Mouse (Mus musculus): ENCODE measurements around the gene Bbof1. TPM values are rescaled to one million over a fixed set of nuclear protein-coding genes. Genes with fewer than 3 reads are reported as not detected.

Bbof1 gene
- polyA plus RNA-seq, 1 experiment from 2014 or later: 0.94 TPM

- Histone ChIP-seq H3K27ac (replicated peaks) (peak within 1 kb of the TSS; percentile 79), H3K4me1 (peaks cover 23% of the 10 kb centered on the region), H3K27me3 (ENCODE audit: low read depth, poor library complexity, severe bottlenecking) (peaks cover 4% of the 10 kb centered on the region; the same call in 1 of the 2 replicates), H3K4me3 (peak within 1 kb of the TSS; percentile 84), H3K36me3 (0 out of 2 replicates have a peak, but pooled peaks cover 3% of the 10 kb centered on the region), H3K9me3 (replicated peaks) (no peaks in the 10 kb centered on the region)
- peak; percentile 95 for DNase-seq (ENCODE audit: low spot score)
- under 1% methylated on average over 49 of the region's 49 CpGs for WGBS
These were observed 42.1 kb downstream of the Bbof1 start, which contains the start of the genes Aldh6a1 and Lin52 for GRCm38 (mm10) chr12:84450718-84451646. Gene Aldh6a1 (minus strand): TSS chr12:84451004. Gene Lin52 (plus strand): TSS chr12:84451422.

GRCm38 (mm10) chr12:84451801-84452200 is 42.9 kb downstream of the Bbof1 start:
- DNase-seq (ENCODE audit: low spot score): no peak
- H3K36me3 ChIP-seq: peaks cover 6% of the 10 kb centered on the region
- H3K4me1 ChIP-seq: peaks cover 23% of the 10 kb centered on the region
- WGBS: 3% methylated on average over 11 of the region's 11 CpGs
- H3K4me3 ChIP-seq: peak overlapping the region; percentile 84
- H3K27me3 ChIP-seq (ENCODE audit: low read depth, poor library complexity, severe bottlenecking): peaks cover 4% of the 10 kb centered on the region; the same call in 1 of the 2 replicates
- peak overlapping the region; percentile 79 for H3K27ac ChIP-seq (replicated peaks)
- no peaks in the 10 kb centered on the region for H3K9me3 ChIP-seq (replicated peaks)

GRCm38 (mm10) chr12:84456911-84457310 is 48.0 kb downstream of the Bbof1 start:
- DNase-seq (ENCODE audit: low spot score): no peak
- no peaks in the 10 kb centered on the region for H3K27me3 ChIP-seq (ENCODE audit: low read depth, poor library complexity, severe bottlenecking)
- peaks cover 13% of the 10 kb centered on the region for H3K4me1 ChIP-seq
- no peak overlapping the region for H3K27ac ChIP-seq (replicated peaks)
- H3K4me3 ChIP-seq: no peak overlapping the region
- no peaks in the 10 kb centered on the region for H3K9me3 ChIP-seq (replicated peaks)
- WGBS: 91% methylated on average over 3 of the region's 3 CpGs
- H3K36me3 ChIP-seq: peaks cover 42% of the 10 kb centered on the region

DNA sequence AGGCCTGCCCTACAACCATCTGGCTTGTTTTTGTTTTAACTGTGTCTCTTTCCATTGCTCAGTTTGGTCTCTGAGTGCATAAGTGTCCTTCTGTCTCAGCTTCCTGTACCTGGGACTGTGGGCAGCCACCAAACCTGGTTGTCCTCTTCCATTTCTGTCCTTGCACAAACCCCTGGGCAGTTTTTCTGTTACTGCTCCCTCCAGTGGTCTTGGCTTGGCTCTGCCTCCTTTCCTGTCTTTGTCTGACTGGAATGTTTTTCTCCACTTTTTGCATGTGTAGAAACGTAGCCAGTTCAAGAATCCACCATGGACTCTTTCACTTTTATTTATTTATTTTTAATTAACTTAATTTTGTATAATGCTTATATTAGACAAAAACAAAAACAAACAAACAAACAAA is 51.0 kb downstream of the Bbof1 start:
- no peak overlapping the region for H3K27ac ChIP-seq (replicated peaks)
- H3K4me1 ChIP-seq: no peaks in the 10 kb centered on the region
- no peaks in the 10 kb centered on the region for H3K27me3 ChIP-seq (ENCODE audit: low read depth, poor library complexity, severe bottlenecking)
- peaks cover 68% of the 10 kb centered on the region for H3K36me3 ChIP-seq
- no peaks in the 10 kb centered on the region for H3K9me3 ChIP-seq (replicated peaks)
- DNase-seq (ENCODE audit: low spot score): no peak
- WGBS: 66% methylated on average over 1 of the region's 1 CpGs
- H3K4me3 ChIP-seq: no peak overlapping the region

DNA sequence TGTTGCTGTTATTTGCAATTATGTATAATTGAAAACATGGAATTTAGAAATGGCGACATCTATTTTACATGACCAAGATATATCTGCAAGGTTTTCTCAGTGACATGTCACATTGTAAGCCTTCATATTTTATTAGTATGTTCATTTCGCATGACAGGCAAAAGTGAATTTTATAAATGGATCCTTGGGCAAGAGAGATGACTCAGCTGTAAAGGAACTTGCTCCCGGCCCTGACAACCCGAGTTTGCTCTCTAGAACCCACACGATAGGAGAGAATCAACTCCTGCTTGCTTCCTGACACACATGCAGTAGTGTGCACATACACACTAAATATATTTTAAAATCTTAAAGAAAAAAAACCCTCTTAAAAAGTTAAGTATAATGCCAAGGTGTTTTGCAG is 52.5 kb downstream of the Bbof1 start:
- H3K27ac ChIP-seq (replicated peaks): no peak overlapping the region
- peaks cover 70% of the 10 kb centered on the region for H3K36me3 ChIP-seq
- DNase-seq (ENCODE audit: low spot score): no peak
- no peaks in the 10 kb centered on the region for H3K9me3 ChIP-seq (replicated peaks)
- WGBS: 93% methylated on average over 5 of the region's 5 CpGs
- no peaks in the 10 kb centered on the region for H3K27me3 ChIP-seq (ENCODE audit: low read depth, poor library complexity, severe bottlenecking)
- H3K4me1 ChIP-seq: no peaks in the 10 kb centered on the region
- no peak overlapping the region for H3K4me3 ChIP-seq

DNA sequence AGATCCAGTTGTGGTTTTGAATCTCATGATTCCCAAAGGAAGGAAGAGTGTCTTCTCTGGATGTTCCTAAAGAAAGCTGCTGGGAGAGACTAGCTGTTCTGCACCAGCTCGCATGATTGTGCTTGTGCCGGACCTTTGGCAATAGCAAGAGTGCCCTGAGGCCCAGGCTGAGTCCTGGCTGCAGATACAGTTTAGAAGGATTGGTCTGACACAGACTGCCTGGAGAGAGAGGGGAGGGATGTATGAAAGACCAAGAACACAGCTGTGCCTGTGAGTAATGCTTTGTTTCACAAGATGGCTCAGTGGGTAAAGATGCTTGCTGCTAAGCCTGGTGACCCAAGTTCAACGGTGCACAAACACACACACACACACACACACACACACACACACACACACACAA is 54.0 kb downstream of the Bbof1 start:
- H3K4me1 ChIP-seq: no peaks in the 10 kb centered on the region
- no peak overlapping the region for H3K4me3 ChIP-seq
- no peak overlapping the region for H3K27ac ChIP-seq (replicated peaks)
- WGBS: 84% methylated on average over 3 of the region's 3 CpGs
- peaks cover 62% of the 10 kb centered on the region for H3K36me3 ChIP-seq
- no peaks in the 10 kb centered on the region for H3K9me3 ChIP-seq (replicated peaks)
- H3K27me3 ChIP-seq (ENCODE audit: low read depth, poor library complexity, severe bottlenecking): no peaks in the 10 kb centered on the region
- no peak for DNase-seq (ENCODE audit: low spot score)

DNA sequence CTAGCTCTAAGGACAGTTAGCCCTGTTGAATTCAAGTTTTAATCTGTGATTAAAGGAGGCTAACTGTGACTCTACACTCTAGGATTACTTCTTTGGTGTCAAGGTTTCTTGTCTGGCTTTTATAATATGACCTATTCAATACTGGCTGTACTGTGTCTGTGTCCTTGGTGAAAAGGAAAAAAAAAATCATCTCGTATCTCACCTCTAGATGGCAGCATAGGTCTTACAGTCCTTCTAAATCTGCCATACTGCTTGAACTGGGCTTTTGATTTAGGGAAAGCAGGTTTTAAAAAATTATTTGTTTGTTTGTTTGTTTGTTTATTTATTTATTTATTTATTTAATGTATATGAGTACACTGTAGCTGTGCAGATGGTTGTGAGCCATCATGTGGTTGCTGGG is 59.8 kb downstream of the Bbof1 start:
- Histone ChIP-seq H3K27ac (replicated peaks) (no peak overlapping the region), H3K27me3 (ENCODE audit: low read depth, poor library complexity, severe bottlenecking) (no peaks in the 10 kb centered on the region), H3K4me3 (no peak overlapping the region), H3K4me1 (no peaks in the 10 kb centered on the region), H3K36me3 (peaks cover 42% of the 10 kb centered on the region), H3K9me3 (replicated peaks) (no peaks in the 10 kb centered on the region)
- DNase-seq (ENCODE audit: low spot score): no peak
- 5% methylated on average over 1 of the region's 1 CpGs for WGBS

GRCm38 (mm10) chr12:84478937-84479336 is 70.1 kb downstream of the Bbof1 start:
- DNase-seq (ENCODE audit: low spot score): no peak
- no peak overlapping the region for H3K4me3 ChIP-seq
- peaks cover 17% of the 10 kb centered on the region for H3K36me3 ChIP-seq
- H3K9me3 ChIP-seq (replicated peaks): no peaks in the 10 kb centered on the region
- WGBS: 93% methylated on average over 7 of the region's 7 CpGs
- H3K4me1 ChIP-seq: peaks cover 5% of the 10 kb centered on the region
- H3K27me3 ChIP-seq (ENCODE audit: low read depth, poor library complexity, severe bottlenecking): no peaks in the 10 kb centered on the region; the same call in 1 of the 2 replicates
- H3K27ac ChIP-seq (replicated peaks): no peak overlapping the region

- Histone ChIP-seq H3K9me3 (replicated peaks) (no peaks in the 10 kb centered on the region), H3K4me1 (peaks cover 5% of the 10 kb centered on the region), H3K36me3 (peaks cover 11% of the 10 kb centered on the region), H3K4me3 (no peak overlapping the region), H3K27ac (replicated peaks) (no peak overlapping the region), H3K27me3 (ENCODE audit: low read depth, poor library complexity, severe bottlenecking) (peaks cover 8% of the 10 kb centered on the region; the same call in 1 of the 2 replicates)
- no peak for DNase-seq (ENCODE audit: low spot score)
- 69% methylated on average over 2 of the region's 2 CpGs for WGBS
These were observed 72.4 kb downstream of the Bbof1 start for GRCm38 (mm10) chr12:84481251-84481650.

GRCm38 (mm10) chr12:84482778-84483585 is 74.1 kb downstream of the Bbof1 start:
- H3K36me3 ChIP-seq: peaks cover 9% of the 10 kb centered on the region
- peaks cover 8% of the 10 kb centered on the region; the same call in 1 of the 2 replicates for H3K27me3 ChIP-seq (ENCODE audit: low read depth, poor library complexity, severe bottlenecking)
- no peak overlapping the region for H3K4me3 ChIP-seq
- no peaks in the 10 kb centered on the region for H3K9me3 ChIP-seq (replicated peaks)
- 87% methylated on average over 14 of the region's 14 CpGs for WGBS
- peaks cover 14% of the 10 kb centered on the region for H3K4me1 ChIP-seq
- no peak overlapping the region for H3K27ac ChIP-seq (replicated peaks)
- DNase-seq (ENCODE audit: low spot score): no peak

DNA sequence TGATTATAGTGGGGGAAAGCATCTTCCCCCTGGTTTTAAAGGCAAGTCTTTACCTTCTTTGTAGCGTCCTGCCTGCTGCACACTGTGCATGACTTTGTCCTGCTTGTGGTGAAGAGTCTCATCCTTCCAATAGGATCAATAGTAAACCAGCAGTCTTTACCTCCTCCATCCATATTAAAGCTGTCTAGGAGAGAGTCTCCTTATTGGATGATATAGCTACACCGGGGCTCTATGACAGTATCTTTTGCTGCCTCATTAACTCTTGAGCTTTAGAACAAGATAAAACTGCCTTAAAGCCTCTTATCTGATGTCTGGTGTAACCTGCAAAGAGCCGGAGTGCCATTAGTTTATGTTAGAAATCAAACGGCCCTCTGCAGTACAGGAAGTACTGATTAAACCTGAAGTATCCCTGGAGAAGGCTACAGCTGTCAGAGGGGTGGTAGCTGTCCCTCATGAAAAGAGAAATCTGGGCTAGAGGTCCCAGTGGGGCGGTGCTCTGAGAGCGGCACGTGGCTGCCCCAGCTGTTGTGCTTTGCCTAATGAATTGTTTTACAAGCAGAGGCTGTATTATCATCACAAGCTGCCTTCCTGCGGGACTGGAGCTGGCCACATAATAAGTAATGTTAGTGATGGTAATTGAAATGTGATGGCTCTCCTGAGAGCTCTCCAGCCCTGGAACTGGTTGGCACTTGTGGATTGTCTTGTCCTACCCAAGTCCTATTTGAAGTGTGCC is 78.6 kb downstream of the Bbof1 start:
- peaks cover 22% of the 10 kb centered on the region for H3K27me3 ChIP-seq (ENCODE audit: low read depth, poor library complexity, severe bottlenecking)
- peak; percentile 36 for DNase-seq (ENCODE audit: low spot score)
- H3K4me3 ChIP-seq: no peak overlapping the region
- WGBS: 58% methylated on average over 8 of the region's 8 CpGs
- H3K4me1 ChIP-seq: peaks cover 16% of the 10 kb centered on the region
- 0 out of 2 replicates have a peak overlapping the region, but pooled peaks have one; percentile 13 for H3K27ac ChIP-seq (replicated peaks)
- H3K36me3 ChIP-seq: peaks cover 8% of the 10 kb centered on the region; the same call in 1 of the 2 replicates
- no peaks in the 10 kb centered on the region for H3K9me3 ChIP-seq (replicated peaks)

Data from midbrain, embryonic 10.5 days (tissue).